In the genomic region with DNA sequence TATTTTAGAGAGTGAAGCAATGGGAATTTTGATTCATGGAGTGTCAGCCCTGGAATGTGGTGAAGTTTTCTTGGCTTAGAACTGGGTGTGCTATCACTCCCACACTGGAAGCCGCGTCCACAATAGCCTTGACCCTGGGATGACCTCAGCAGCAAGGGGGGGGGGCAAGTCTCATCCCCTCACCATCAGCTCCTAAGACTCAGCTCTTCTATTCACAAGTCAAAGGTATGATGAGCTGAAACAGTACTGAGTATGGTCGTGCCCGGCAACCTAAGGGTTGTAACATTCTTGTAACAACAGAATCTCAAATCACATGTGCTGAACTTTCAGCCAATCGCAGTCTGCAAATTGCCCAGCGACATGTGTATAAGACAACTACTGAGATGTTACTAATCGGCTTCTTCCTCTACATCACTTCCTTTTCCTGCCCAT, we compare ENCODE assay signal across 14 mouse cellular contexts. TPM values are rescaled to one million over a fixed set of nuclear protein-coding genes. Genes with fewer than 3 reads are reported as not detected.
A peak's percentile ranks its signal among the peaks of the same experiment; 100 is the strongest.
DNase-seq lines count a peak whose midpoint lies in the region; ATAC-seq and TF ChIP-seq lines count a peak whose summit lies in the region.
"Had no signal": no experiment of that assay in that cellular context is flagged by ENCODE, and none has a peak within 500 bp of the region (broad histone marks: within the 10 kb centered on the region; RNA-seq: fewer than 3 reads in every experiment).

No protein-coding gene starts in this region.

- H3K9ac ChIP-seq in heart, postnatal 0 days (replicated peaks; ENCODE audit: low read depth, low read length) = no peak overlapping the region
- H3K9ac ChIP-seq in lung, postnatal 0 days (replicated peaks; ENCODE audit: low read depth) = no peak overlapping the region
- H3K9ac ChIP-seq: limb, embryonic 13.5 days had no signal

- H3K9me3 ChIP-seq in heart, postnatal 0 days (replicated peaks; ENCODE audit: control insufficient read depth, low read length) = no peaks in the 10 kb centered on the region
- H3K9me3 ChIP-seq in lung, postnatal 0 days (ENCODE audit: low read length) = no peaks in the 10 kb centered on the region
- H3K9me3 ChIP-seq: hindbrain, embryonic 10.5 days; limb, embryonic 13.5 days had no signal

- no peak overlapping the region for H3K4me3 ChIP-seq in heart, postnatal 0 days (ENCODE audit: low read depth, low read length)
- H3K4me3 ChIP-seq in lung, postnatal 0 days (ENCODE audit: low read depth, low read length) = no peak overlapping the region
- H3K4me3 ChIP-seq: hindbrain, embryonic 10.5 days; limb, embryonic 13.5 days; myocyte had no signal

- 0 out of 2 replicates have a peak overlapping the region, but pooled peaks have one; percentile 7 for H3K27ac ChIP-seq in heart, postnatal 0 days (ENCODE audit: low read depth)
- H3K27ac ChIP-seq in lung, postnatal 0 days (ENCODE audit: low read length) = peak overlapping the region; percentile 55; the same call in 1 of the 2 replicates
- H3K27ac ChIP-seq: hindbrain, embryonic 10.5 days; limb, embryonic 13.5 days had no signal

- peak; percentile 58 for ATAC-seq in heart, postnatal 0 days (ENCODE audit: insufficient read depth, low read depth)
- peak; percentile 83 for ATAC-seq in lung, postnatal 0 days
- ATAC-seq: activated CD4-positive, CD25-positive, alpha-beta regulatory T cell, adult 4 months had no signal

- peak overlapping the region; percentile 22; the same call in 1 of the 2 replicates for H3K4me2 ChIP-seq in heart, postnatal 0 days (ENCODE audit: low read depth, low read length)
- H3K4me2 ChIP-seq in lung, postnatal 0 days (replicated peaks; ENCODE audit: low read depth, low read length) = no peak overlapping the region
- H3K4me2 ChIP-seq: limb, embryonic 13.5 days had no signal

- no peaks in the 10 kb centered on the region for H3K27me3 ChIP-seq in heart, postnatal 0 days (ENCODE audit: control insufficient read depth, insufficient read depth, low read length)
- no peaks in the 10 kb centered on the region for H3K27me3 ChIP-seq in lung, postnatal 0 days (replicated peaks; ENCODE audit: insufficient read depth, low read length)
- H3K27me3 ChIP-seq: limb, embryonic 13.5 days had no signal

- 0 out of 2 replicates have a peak, but pooled peaks cover 8% of the 10 kb centered on the region for H3K4me1 ChIP-seq in heart, postnatal 0 days (ENCODE audit: control insufficient read depth, insufficient read depth)
- no peaks in the 10 kb centered on the region for H3K4me1 ChIP-seq in lung, postnatal 0 days (ENCODE audit: insufficient read depth, low read depth, low read length)

- H3K36me3 ChIP-seq in heart, postnatal 0 days (replicated peaks; ENCODE audit: control insufficient read depth, insufficient read depth, low read length) = no peaks in the 10 kb centered on the region
- no peaks in the 10 kb centered on the region for H3K36me3 ChIP-seq in lung, postnatal 0 days (ENCODE audit: insufficient read depth, low read length)
- H3K36me3 ChIP-seq: hindbrain, embryonic 10.5 days; limb, embryonic 13.5 days had no signal

- no peak for TF ChIP-seq CTCF in heart, postnatal 0 days (IDR thresholded peaks at IDR 0.05; ENCODE audit: low read depth)
- no peak for TF ChIP-seq CTCF in lung, postnatal 0 days (IDR thresholded peaks at IDR 0.05)

- DNase-seq in heart, postnatal 0 days (ENCODE audit: low spot score) = peak; percentile 64
- no peak for DNase-seq in heart, adult 18-20 months
- DNase-seq in ES-CJ7 (ENCODE audit: low read depth, low spot score) (peak; percentile 27), adipocyte (ENCODE audit: low spot score) (peak; percentile 50)
- DNase-seq in lung, postnatal 0 days (ENCODE audit: low spot score) = peak; percentile 83
- no peak for DNase-seq in cerebellum, adult 8-10 months
- no peak for DNase-seq in spleen, adult 18-20 months
- no peak for DNase-seq in frontal cortex, adult 2 months (ENCODE audit: extremely low spot score in 1 of 2, low spot score in 1 of 2)
- DNase-seq: cerebellum, adult 11 months; thymus, postnatal 14 days had no signal

- TF ChIP-seq EP300 in heart, postnatal 0 days (IDR thresholded peaks at IDR 0.05; ENCODE audit: low read depth) = no peak
- peak; percentile 30; the same call in 1 of the 2 replicates for TF ChIP-seq EP300 in lung, postnatal 0 days (IDR thresholded peaks at IDR 0.05)

- WGBS in heart, postnatal 0 days = 19% methylated on average over 7 of the region's 7 CpGs
- 32% methylated on average over 7 of the region's 7 CpGs for WGBS in lung, postnatal 0 days

RNA-seq across cellular contexts. Expression of gene Fads1, which starts 5.7 kb away (rescaled TPM):
- total RNA-seq in heart, postnatal 0 days (2014; rRNA removed; ENCODE audit: low replicate concordance) = 60.1 and 62.4 TPM in 2 replicates
- 21.5 and 22.1 TPM in 2 replicates for polyA plus RNA-seq in heart, postnatal 0 days (2015; fragmentation: Nextera tagmentation; extraction: Ambion mirVana)
- total RNA-seq in heart, adult 18-20 months (2021) = 10 to 100 TPM; 23.6 to 26.1 TPM
- polyA plus RNA-seq in lung, postnatal 0 days (2015; fragmentation: Nextera tagmentation; extraction: Ambion mirVana) = 44.5 and 48.8 TPM in 2 replicates
- 200 and 219 TPM in 2 replicates for polyA plus RNA-seq in frontal cortex, adult 2 months (2012; rRNA removed)

RNA-seq across cellular contexts. Expression of gene Tmem258, which starts 26.9 kb away (rescaled TPM):
- total RNA-seq in heart, postnatal 0 days (2014; rRNA removed; ENCODE audit: low replicate concordance) = 188 and 194 TPM in 2 replicates
- 367 and 368 TPM in 2 replicates for polyA plus RNA-seq in heart, postnatal 0 days (2015; fragmentation: Nextera tagmentation; extraction: Ambion mirVana)
- total RNA-seq in heart, adult 18-20 months (2021) = 100 to 1,000 TPM; 138 to 161 TPM
- polyA plus RNA-seq in lung, postnatal 0 days (2015; fragmentation: Nextera tagmentation; extraction: Ambion mirVana) = 362 and 394 TPM in 2 replicates
- 53.8 and 63.9 TPM in 2 replicates for polyA plus RNA-seq in frontal cortex, adult 2 months (2012; rRNA removed)

RNA-seq across cellular contexts. Expression of gene Fen1, which starts 27.0 kb away (rescaled TPM):
- 32.9 and 34.9 TPM in 2 replicates for total RNA-seq in heart, postnatal 0 days (2014; rRNA removed; ENCODE audit: low replicate concordance)
- polyA plus RNA-seq in heart, postnatal 0 days (2015; fragmentation: Nextera tagmentation; extraction: Ambion mirVana) = 19.1 and 20.2 TPM in 2 replicates
- 1 to 10 TPM; 4.7 to 5.2 TPM for total RNA-seq in heart, adult 18-20 months (2021)
- 18.0 and 18.7 TPM in 2 replicates for polyA plus RNA-seq in lung, postnatal 0 days (2015; fragmentation: Nextera tagmentation; extraction: Ambion mirVana)
- polyA plus RNA-seq in frontal cortex, adult 2 months (2012; rRNA removed) = 11.2 and 13.9 TPM in 2 replicates

Comparison
In these comparisons a context has a peak if more than half of its experiments do, and no peak if none do; other contexts are left out.
1. DNase-seq: peak in heart, postnatal 0 days (single experiment), ES-CJ7 (single experiment), adipocyte (single experiment) and lung, postnatal 0 days (single experiment); none in heart, adult 18-20 months (0 of 2), cerebellum, adult 8-10 months (single experiment), spleen, adult 18-20 months (0 of 2) and frontal cortex, adult 2 months (0 of 2).